Mouse (Mus musculus): ENCODE data around the gene N4bp2. TPM values are rescaled to one million over a fixed set of nuclear protein-coding genes. Genes with fewer than 3 reads are reported as not detected.

The N4bp2 gene
- total and polyA plus RNA-seq, 3 experiments = 11.4 to 50.6 (median 12.9) TPM

GRCm38 (mm10) chr5:65724311-65725054 lies 38.8 kb upstream of the N4bp2 start (continued):
- peak; percentile 43; the same call in 1 of the 2 replicates for TF ChIP-seq BHLHE40 (IDR thresholded peaks at IDR 0.05; ENCODE audit: borderline replicate concordance, low read depth, low read length)
- no peak for TF ChIP-seq USF1 (IDR thresholded peaks at IDR 0.05; ENCODE audit: low read depth, low read length)
- TF ChIP-seq POLR2AphosphoS5 (IDR thresholded peaks at IDR 0.05; ENCODE audit: borderline replicate concordance, low read depth, low read length) = no peak

- Histone ChIP-seq H3K27ac (ENCODE audit: control insufficient read depth, low read depth, low read length) (peak overlapping the region; percentile 98), H3K36me3 (ENCODE audit: control insufficient read depth in 1 of 2, insufficient read depth in 2 of 2, low read length in 2 of 2) (peaks cover 0 to 20% of the 10 kb centered on the region in 2 experiments; a peak in 2 of 4 replicates), H3K4me3 (ENCODE audit: control insufficient read depth in 1 of 2, insufficient read depth in 1 of 2, low read depth in 2 of 2, low read length in 2 of 2) (no peak overlapping the region), H3K79me2 (ENCODE audit: control insufficient read depth, insufficient read depth, low read length, poor library complexity) (no peaks in the 10 kb centered on the region; the same call in 1 of the 2 replicates), H3K27me3 (ENCODE audit: control insufficient read depth in 1 of 2, insufficient read depth in 2 of 2, low read length in 2 of 2) (no peaks in the 10 kb centered on the region), H3K9me3 (replicated peaks; ENCODE audit: insufficient read depth, low read length) (no peaks in the 10 kb centered on the region), H3K9ac (ENCODE audit: control insufficient read depth, low read depth, low read length, poor library complexity, severe bottlenecking) (peak overlapping the region; percentile 65), H3K4me1 (ENCODE audit: control insufficient read depth in 1 of 2, insufficient read depth in 2 of 2, low read length in 2 of 2) (peaks cover 17 to 30% of the 10 kb centered on the region in 2 experiments)
- DNase-seq (ENCODE audit: low read depth, low spot score) = peak; percentile 98
- no peak for TF ChIP-seq MAFK (IDR thresholded peaks at IDR 0.05; ENCODE audit: borderline replicate concordance, low read depth, low read length)
- TF ChIP-seq ELF1 (IDR thresholded peaks at IDR 0.05; ENCODE audit: low read depth, low read length) = 0 out of 2 replicates have a peak, but pooled peaks have one; percentile 20
- TF ChIP-seq ZKSCAN1 (IDR thresholded peaks at IDR 0.05; ENCODE audit: low read depth, low read length) = no peak
- no peak for TF ChIP-seq ZMIZ1 (IDR thresholded peaks at IDR 0.05; ENCODE audit: low read depth, low read length)
- no peak for TF ChIP-seq CTCF (IDR thresholded peaks at IDR 0.05 in 2 of 3, conservative IDR thresholded peaks at IDR 0.05 in 1 of 3; ENCODE audit: control insufficient read depth in 1 of 3, insufficient read depth in 1 of 3, low read depth in 2 of 3, low read length in 3 of 3, poor library complexity in 1 of 3, severe bottlenecking in 1 of 3)
- peak; percentile 74 for TF ChIP-seq TBP (IDR thresholded peaks at IDR 0.05; ENCODE audit: low read depth, low read length)
- TF ChIP-seq GATA1 (IDR thresholded peaks at IDR 0.05; ENCODE audit: low read depth, low read length) = peak; percentile 96
- no peak for TF ChIP-seq ZC3H11A (IDR thresholded peaks at IDR 0.05; ENCODE audit: low read depth, low read length)
- peak; percentile 86 for TF ChIP-seq RCOR1 (IDR thresholded peaks at IDR 0.05; ENCODE audit: low read depth, low read length)
- TF ChIP-seq SIN3A (IDR thresholded peaks at IDR 0.05; ENCODE audit: low read length) = peak; percentile 85
- TF ChIP-seq POLR2AphosphoS5 (IDR thresholded peaks at IDR 0.05; ENCODE audit: borderline replicate concordance, low read depth, low read length) = no peak
- TF ChIP-seq CHD1 (IDR thresholded peaks at IDR 0.05; ENCODE audit: low read depth, low read length) = 0 out of 2 replicates have a peak, but pooled peaks have one; percentile 91
- TF ChIP-seq POLR2AphosphoS2 (IDR thresholded peaks at IDR 0.05; ENCODE audit: low read length) = 0 out of 2 replicates have a peak, but pooled peaks have one; percentile 76
- TF ChIP-seq KAT2A (conservative IDR thresholded peaks at IDR 0.05; ENCODE audit: low read depth, low read length) = no peak
- peak; percentile 98 for TF ChIP-seq TAL1 (IDR thresholded peaks at IDR 0.05; ENCODE audit: low read length)
- TF ChIP-seq EP300 (IDR thresholded peaks at IDR 0.05; ENCODE audit: low read depth in 1 of 2, low read length in 2 of 2) = peak; percentile 96 to 97
- no peak for TF ChIP-seq UBTF (IDR thresholded peaks at IDR 0.05; ENCODE audit: borderline replicate concordance, insufficient read depth, low read depth, low read length)
- TF ChIP-seq HCFC1 (IDR thresholded peaks at IDR 0.05; ENCODE audit: low read depth, low read length) = no peak
- peak in 1 of 2 experiments; percentile 50; a peak in 2 of 4 replicates for TF ChIP-seq POLR2A (IDR thresholded peaks at IDR 0.05; ENCODE audit: control insufficient read depth in 1 of 2, insufficient read depth in 1 of 2, low read depth in 1 of 2, low read length in 2 of 2, poor library complexity in 1 of 2)
- TF ChIP-seq MAZ (IDR thresholded peaks at IDR 0.05; ENCODE audit: low read depth, low read length) = peak; percentile 93; the same call in 1 of the 2 replicates
- TF ChIP-seq MXI1 (IDR thresholded peaks at IDR 0.05; ENCODE audit: low read depth, low read length) = no peak
- peak; percentile 63 for TF ChIP-seq CHD2 (IDR thresholded peaks at IDR 0.05; ENCODE audit: low read length)
- TF ChIP-seq BHLHE40 (IDR thresholded peaks at IDR 0.05; ENCODE audit: borderline replicate concordance, low read depth, low read length) = no peak
- TF ChIP-seq TCF12 (IDR thresholded peaks at IDR 0.05; ENCODE audit: low read depth, low read length) = peak; percentile 97
- TF ChIP-seq NRF1 (IDR thresholded peaks at IDR 0.05; ENCODE audit: insufficient read depth, low read depth, low read length, poor library complexity, severe bottlenecking) = no peak
- no peak for TF ChIP-seq USF2 (IDR thresholded peaks at IDR 0.05; ENCODE audit: borderline replicate concordance in 1 of 2, insufficient read depth in 1 of 2, low read depth in 1 of 2, low read length in 2 of 2)
- 0 out of 2 replicates have a peak, but pooled peaks have one; percentile 22 for TF ChIP-seq MYC (IDR thresholded peaks at IDR 0.05; ENCODE audit: low read depth, low read length)
- TF ChIP-seq MAX (IDR thresholded peaks at IDR 0.05; ENCODE audit: low read length) = peak; percentile 21; the same call in 1 of the 2 replicates
- TF ChIP-seq E2F4 (IDR thresholded peaks at IDR 0.05; ENCODE audit: borderline replicate concordance, low read depth, low read length) = peak; percentile 88
- peak; percentile 59 for TF ChIP-seq NELFE (IDR thresholded peaks at IDR 0.05; ENCODE audit: low read depth, low read length)
These were observed 31.9 kb upstream of the N4bp2 start for GRCm38 (mm10) chr5:65731173-65732007.

All from MEL (cell line).